Mouse (Mus musculus): ENCODE results near the gene Msi2. TPM values are rescaled to one million over a fixed set of nuclear protein-coding genes. Genes with fewer than 3 reads are reported as not detected.

The Msi2 gene
- polyA plus RNA-seq, 1 experiment = 21.9 TPM

- H3K4me1 ChIP-seq (ENCODE audit: control insufficient read depth, insufficient read depth, low read length) = no peaks in the 10 kb centered on the region
- 71% methylated on average over 1 of the region's 1 CpGs for WGBS
- TF ChIP-seq POLR2A (IDR thresholded peaks at IDR 0.05; ENCODE audit: borderline replicate concordance, control insufficient read depth, low read depth, low read length) = no peak
- TF ChIP-seq CTCF (IDR thresholded peaks at IDR 0.05; ENCODE audit: control insufficient read depth, insufficient read depth, low read length) = no peak
- no peak overlapping the region for H3K27ac ChIP-seq (ENCODE audit: control insufficient read depth, insufficient read depth, low read depth, low read length, poor library complexity)
- H3K4me3 ChIP-seq (replicated peaks; ENCODE audit: control insufficient read depth, low read depth, low read length) = no peak overlapping the region
Measured at GRCm38 (mm10) chr11:88485987-88486386, 232.3 kb downstream of the Msi2 start.

GRCm38 (mm10) chr11:88485088-88485487 is 233.2 kb downstream of the Msi2 start:
- TF ChIP-seq POLR2A (IDR thresholded peaks at IDR 0.05; ENCODE audit: borderline replicate concordance, control insufficient read depth, low read depth, low read length) = no peak
- TF ChIP-seq CTCF (IDR thresholded peaks at IDR 0.05; ENCODE audit: control insufficient read depth, insufficient read depth, low read length) = no peak
- H3K4me1 ChIP-seq (ENCODE audit: control insufficient read depth, insufficient read depth, low read length) = no peaks in the 10 kb centered on the region
- WGBS = 56% methylated on average over 4 of the region's 4 CpGs
- no peak overlapping the region for H3K27ac ChIP-seq (ENCODE audit: control insufficient read depth, insufficient read depth, low read depth, low read length, poor library complexity)
- no peak overlapping the region for H3K4me3 ChIP-seq (replicated peaks; ENCODE audit: control insufficient read depth, low read depth, low read length)

GRCm38 (mm10) chr11:88484047-88484446 is 234.3 kb downstream of the Msi2 start:
- no peak overlapping the region for H3K27ac ChIP-seq (ENCODE audit: control insufficient read depth, insufficient read depth, low read depth, low read length, poor library complexity)
- H3K4me1 ChIP-seq (ENCODE audit: control insufficient read depth, insufficient read depth, low read length) = no peaks in the 10 kb centered on the region
- 85% methylated on average over 3 of the region's 3 CpGs for WGBS
- H3K4me3 ChIP-seq (replicated peaks; ENCODE audit: control insufficient read depth, low read depth, low read length) = no peak overlapping the region
- no peak for TF ChIP-seq POLR2A (IDR thresholded peaks at IDR 0.05; ENCODE audit: borderline replicate concordance, control insufficient read depth, low read depth, low read length)
- no peak for TF ChIP-seq CTCF (IDR thresholded peaks at IDR 0.05; ENCODE audit: control insufficient read depth, insufficient read depth, low read length)

- WGBS = 88% methylated on average over 11 of the region's 11 CpGs
- no peak overlapping the region for H3K27ac ChIP-seq (ENCODE audit: control insufficient read depth, insufficient read depth, low read depth, low read length, poor library complexity)
Measured at GRCm38 (mm10) chr11:88482636-88483035, 235.7 kb downstream of the Msi2 start.

GRCm38 (mm10) chr11:88482236-88482635 is 236.1 kb downstream of the Msi2 start:
- Histone ChIP-seq H3K4me3 (replicated peaks; ENCODE audit: control insufficient read depth, low read depth, low read length) (no peak overlapping the region), H3K4me1 (ENCODE audit: control insufficient read depth, insufficient read depth, low read length) (no peaks in the 10 kb centered on the region), H3K27ac (ENCODE audit: control insufficient read depth, insufficient read depth, low read depth, low read length, poor library complexity) (no peak overlapping the region)
- 89% methylated on average over 6 of the region's 6 CpGs for WGBS
- TF ChIP-seq CTCF (IDR thresholded peaks at IDR 0.05; ENCODE audit: control insufficient read depth, insufficient read depth, low read length) = no peak
- no peak for TF ChIP-seq POLR2A (IDR thresholded peaks at IDR 0.05; ENCODE audit: borderline replicate concordance, control insufficient read depth, low read depth, low read length)

More at GRCm38 (mm10) chr11:88482636-88483035, 235.7 kb downstream of the Msi2 start:
- H3K4me1 ChIP-seq (ENCODE audit: control insufficient read depth, insufficient read depth, low read length) = no peaks in the 10 kb centered on the region
- no peak overlapping the region for H3K4me3 ChIP-seq (replicated peaks; ENCODE audit: control insufficient read depth, low read depth, low read length)
- TF ChIP-seq CTCF (IDR thresholded peaks at IDR 0.05; ENCODE audit: control insufficient read depth, insufficient read depth, low read length) (no peak), POLR2A (IDR thresholded peaks at IDR 0.05; ENCODE audit: borderline replicate concordance, control insufficient read depth, low read depth, low read length) (no peak)

- no peak for TF ChIP-seq POLR2A (IDR thresholded peaks at IDR 0.05; ENCODE audit: borderline replicate concordance, control insufficient read depth, low read depth, low read length)
- no peak for TF ChIP-seq CTCF (IDR thresholded peaks at IDR 0.05; ENCODE audit: control insufficient read depth, insufficient read depth, low read length)
- no peaks in the 10 kb centered on the region for H3K4me1 ChIP-seq (ENCODE audit: control insufficient read depth, insufficient read depth, low read length)
- WGBS = 87% methylated on average over 7 of the region's 7 CpGs
- H3K4me3 ChIP-seq (replicated peaks; ENCODE audit: control insufficient read depth, low read depth, low read length) = no peak overlapping the region
- H3K27ac ChIP-seq (ENCODE audit: control insufficient read depth, insufficient read depth, low read depth, low read length, poor library complexity) = no peak overlapping the region
Measured at GRCm38 (mm10) chr11:88481602-88482161, 236.6 kb downstream of the Msi2 start.

GRCm38 (mm10) chr11:88481092-88481601 is 237.2 kb downstream of the Msi2 start:
- H3K27ac ChIP-seq (ENCODE audit: control insufficient read depth, insufficient read depth, low read depth, low read length, poor library complexity) = no peak overlapping the region
- TF ChIP-seq CTCF (IDR thresholded peaks at IDR 0.05; ENCODE audit: control insufficient read depth, insufficient read depth, low read length) = no peak
- TF ChIP-seq POLR2A (IDR thresholded peaks at IDR 0.05; ENCODE audit: borderline replicate concordance, control insufficient read depth, low read depth, low read length) = no peak
- no peaks in the 10 kb centered on the region for H3K4me1 ChIP-seq (ENCODE audit: control insufficient read depth, insufficient read depth, low read length)
- no peak overlapping the region for H3K4me3 ChIP-seq (replicated peaks; ENCODE audit: control insufficient read depth, low read depth, low read length)
- 87% methylated on average over 9 of the region's 9 CpGs for WGBS

GRCm38 (mm10) chr11:88479498-88479897 is 238.8 kb downstream of the Msi2 start:
- Histone ChIP-seq H3K4me3 (replicated peaks; ENCODE audit: control insufficient read depth, low read depth, low read length) (no peak overlapping the region), H3K27ac (ENCODE audit: control insufficient read depth, insufficient read depth, low read depth, low read length, poor library complexity) (no peak overlapping the region), H3K4me1 (ENCODE audit: control insufficient read depth, insufficient read depth, low read length) (no peaks in the 10 kb centered on the region)
- no peak for TF ChIP-seq CTCF (IDR thresholded peaks at IDR 0.05; ENCODE audit: control insufficient read depth, insufficient read depth, low read length)
- TF ChIP-seq POLR2A (IDR thresholded peaks at IDR 0.05; ENCODE audit: borderline replicate concordance, control insufficient read depth, low read depth, low read length) = no peak
- 88% methylated on average over 5 of the region's 5 CpGs for WGBS
